Mouse (Mus musculus): ENCODE measurements at regions not wholly inside any gene's neighbourhood (a gene's known extent, or its start where the extent isn't known, plus 50 kb on each side); places are given as distances from the start of the nearest gene placed in this dataset.

- H3K27me3 ChIP-seq (ENCODE audit: control insufficient read depth, insufficient read depth, low read length): no peaks in the 10 kb centered on the region
- 87% methylated on average over 9 of the region's 9 CpGs for WGBS
Observed at GRCm38 (mm10) chr12:56426681-56427246, 81.1 kb upstream of the Mbip start.

GRCm38 (mm10) chr12:56416106-56416505, 70.4 kb upstream of the Mbip start:
- Histone ChIP-seq H3K27me3 (ENCODE audit: control insufficient read depth, insufficient read depth, low read length) (no peaks in the 10 kb centered on the region), H3K36me3 (ENCODE audit: control insufficient read depth, insufficient read depth, low read length) (no peaks in the 10 kb centered on the region), H3K4me1 (ENCODE audit: control insufficient read depth, insufficient read depth, insufficient read length) (no peaks in the 10 kb centered on the region), H3K4me3 (ENCODE audit: extremely low read depth, insufficient read depth, insufficient read length) (no peak overlapping the region), H3K27ac (ENCODE audit: insufficient read depth, low read length) (no peak overlapping the region)
- TF ChIP-seq CTCF (IDR thresholded peaks at IDR 0.05; ENCODE audit: extremely low read depth, insufficient read depth, insufficient read length, insufficient replicate concordance): no peak
- no peak for TF ChIP-seq POLR2A (IDR thresholded peaks at IDR 0.05; ENCODE audit: low read depth, low read length)
- no peak for DNase-seq (ENCODE audit: low read depth in 1 of 2, low spot score in 2 of 2)
- WGBS: 90% methylated on average over 7 of the region's 7 CpGs

More at GRCm38 (mm10) chr12:56426681-56427246, 81.1 kb upstream of the Mbip start:
- no peak for DNase-seq (ENCODE audit: low read depth in 1 of 2, low spot score in 2 of 2)
- Histone ChIP-seq H3K27ac (ENCODE audit: insufficient read depth, low read length) (no peak overlapping the region), H3K36me3 (ENCODE audit: control insufficient read depth, insufficient read depth, low read length) (no peaks in the 10 kb centered on the region), H3K4me3 (ENCODE audit: extremely low read depth, insufficient read depth, insufficient read length) (no peak overlapping the region), H3K4me1 (ENCODE audit: control insufficient read depth, insufficient read depth, insufficient read length) (no peaks in the 10 kb centered on the region)
- TF ChIP-seq POLR2A (IDR thresholded peaks at IDR 0.05; ENCODE audit: low read depth, low read length) (no peak), CTCF (IDR thresholded peaks at IDR 0.05; ENCODE audit: extremely low read depth, insufficient read depth, insufficient read length, insufficient replicate concordance) (no peak)

- no peaks in the 10 kb centered on the region for H3K36me3 ChIP-seq (ENCODE audit: control insufficient read depth, insufficient read depth, low read length)
- TF ChIP-seq CTCF (IDR thresholded peaks at IDR 0.05; ENCODE audit: extremely low read depth, insufficient read depth, insufficient read length, insufficient replicate concordance) (no peak), POLR2A (IDR thresholded peaks at IDR 0.05; ENCODE audit: low read depth, low read length) (no peak)
Observed at GRCm38 (mm10) chr12:56414861-56415765, 69.4 kb upstream of the Mbip start.

DNA sequence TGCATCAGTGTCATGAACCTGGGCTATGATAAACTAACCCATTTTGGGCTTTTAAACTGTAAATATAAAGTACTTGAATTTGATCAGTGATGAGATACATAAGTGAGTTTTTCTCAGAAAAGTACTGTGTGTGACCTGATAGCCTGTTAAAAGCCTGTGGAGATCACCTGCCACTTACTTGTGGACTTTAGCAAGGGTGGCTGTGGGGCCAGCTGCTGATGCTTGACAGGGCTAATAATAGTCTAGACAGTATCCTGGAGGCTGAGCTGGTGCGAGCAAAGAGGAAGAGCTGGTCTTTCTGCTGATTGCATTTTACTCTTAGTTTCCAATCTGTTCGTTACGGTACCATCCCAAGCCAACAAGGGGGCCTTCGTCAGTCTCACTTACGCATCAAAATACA, 60.0 kb upstream of the Mbip start:
- no peaks in the 10 kb centered on the region for H3K27me3 ChIP-seq (ENCODE audit: control insufficient read depth, insufficient read depth, low read length)
- peaks cover 2% of the 10 kb centered on the region; the same call in 1 of the 2 replicates for H3K4me1 ChIP-seq (ENCODE audit: control insufficient read depth, insufficient read depth, insufficient read length)
- no peak overlapping the region for H3K4me3 ChIP-seq (ENCODE audit: extremely low read depth, insufficient read depth, insufficient read length)
- 62% methylated on average over 5 of the region's 5 CpGs for WGBS
- H3K27ac ChIP-seq (ENCODE audit: insufficient read depth, low read length): no peak overlapping the region
- TF ChIP-seq POLR2A (IDR thresholded peaks at IDR 0.05; ENCODE audit: low read depth, low read length) (no peak), CTCF (IDR thresholded peaks at IDR 0.05; ENCODE audit: extremely low read depth, insufficient read depth, insufficient read length, insufficient replicate concordance) (no peak)
- no peak for DNase-seq (ENCODE audit: low read depth in 1 of 2, low spot score in 2 of 2)
- H3K36me3 ChIP-seq (ENCODE audit: control insufficient read depth, insufficient read depth, low read length): no peaks in the 10 kb centered on the region

More at GRCm38 (mm10) chr12:56414861-56415765, 69.4 kb upstream of the Mbip start:
- no peak overlapping the region for H3K27ac ChIP-seq (ENCODE audit: insufficient read depth, low read length)
- no peaks in the 10 kb centered on the region for H3K27me3 ChIP-seq (ENCODE audit: control insufficient read depth, insufficient read depth, low read length)
- no peak for DNase-seq (ENCODE audit: low read depth in 1 of 2, low spot score in 2 of 2)
- H3K4me1 ChIP-seq (ENCODE audit: control insufficient read depth, insufficient read depth, insufficient read length): no peaks in the 10 kb centered on the region
- 87% methylated on average over 8 of the region's 8 CpGs for WGBS
- H3K4me3 ChIP-seq (ENCODE audit: extremely low read depth, insufficient read depth, insufficient read length): no peak overlapping the region

DNA sequence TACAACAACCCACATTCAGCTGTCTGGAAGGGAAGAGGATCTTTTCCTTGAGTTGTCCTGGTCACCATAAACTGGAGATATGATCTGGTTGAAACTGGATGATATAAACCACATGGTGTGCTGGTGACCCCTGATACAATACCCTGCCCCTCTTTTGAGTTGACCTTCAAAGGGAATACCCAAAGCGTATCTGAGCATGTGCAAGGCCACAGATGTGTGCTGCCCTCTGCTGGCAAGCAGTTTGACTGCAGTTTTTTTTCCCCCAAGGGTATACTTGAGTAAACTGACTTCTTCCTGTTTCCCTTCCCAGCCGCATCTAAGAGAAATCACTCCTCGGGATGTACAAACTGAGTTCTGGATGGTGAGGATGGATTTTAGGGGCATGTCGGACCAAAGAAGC, 59.1 kb upstream of the Mbip start:
- peaks cover 2% of the 10 kb centered on the region; the same call in 1 of the 2 replicates for H3K4me1 ChIP-seq (ENCODE audit: control insufficient read depth, insufficient read depth, insufficient read length)
- H3K4me3 ChIP-seq (ENCODE audit: extremely low read depth, insufficient read depth, insufficient read length): no peak overlapping the region
- no peaks in the 10 kb centered on the region for H3K27me3 ChIP-seq (ENCODE audit: control insufficient read depth, insufficient read depth, low read length)
- no peak for TF ChIP-seq POLR2A (IDR thresholded peaks at IDR 0.05; ENCODE audit: low read depth, low read length)
- peak; percentile 65; the same call in 1 of the 2 replicates for TF ChIP-seq CTCF (IDR thresholded peaks at IDR 0.05; ENCODE audit: extremely low read depth, insufficient read depth, insufficient read length, insufficient replicate concordance)
- peak; percentile 31 to 41 for DNase-seq (ENCODE audit: low read depth in 1 of 2, low spot score in 2 of 2)
- 24% methylated on average over 4 of the region's 4 CpGs for WGBS
- no peaks in the 10 kb centered on the region for H3K36me3 ChIP-seq (ENCODE audit: control insufficient read depth, insufficient read depth, low read length)
- no peak overlapping the region for H3K27ac ChIP-seq (ENCODE audit: insufficient read depth, low read length)

- no peak overlapping the region for H3K27ac ChIP-seq (ENCODE audit: insufficient read depth, low read length)
- H3K36me3 ChIP-seq (ENCODE audit: control insufficient read depth, insufficient read depth, low read length): no peaks in the 10 kb centered on the region
- DNase-seq (ENCODE audit: low read depth in 1 of 2, low spot score in 2 of 2): no peak
- TF ChIP-seq CTCF (IDR thresholded peaks at IDR 0.05; ENCODE audit: extremely low read depth, insufficient read depth, insufficient read length, insufficient replicate concordance): no peak
- no peak for TF ChIP-seq POLR2A (IDR thresholded peaks at IDR 0.05; ENCODE audit: low read depth, low read length)
- H3K4me1 ChIP-seq (ENCODE audit: control insufficient read depth, insufficient read depth, insufficient read length): peaks cover 2% of the 10 kb centered on the region; the same call in 1 of the 2 replicates
- no peak overlapping the region for H3K4me3 ChIP-seq (ENCODE audit: extremely low read depth, insufficient read depth, insufficient read length)
- no peaks in the 10 kb centered on the region for H3K27me3 ChIP-seq (ENCODE audit: control insufficient read depth, insufficient read depth, low read length)
- 68% methylated on average over 2 of the region's 2 CpGs for WGBS
Observed at GRCm38 (mm10) chr12:56404262-56404661, 58.6 kb upstream of the Mbip start.

Data from spleen, adult 2 months (tissue).